Mouse (Mus musculus): ENCODE data around the gene 4930415O20Rik.
A peak's percentile ranks its signal among the peaks of the same experiment; 100 is the strongest.

Gene 4930415O20Rik

DNA sequence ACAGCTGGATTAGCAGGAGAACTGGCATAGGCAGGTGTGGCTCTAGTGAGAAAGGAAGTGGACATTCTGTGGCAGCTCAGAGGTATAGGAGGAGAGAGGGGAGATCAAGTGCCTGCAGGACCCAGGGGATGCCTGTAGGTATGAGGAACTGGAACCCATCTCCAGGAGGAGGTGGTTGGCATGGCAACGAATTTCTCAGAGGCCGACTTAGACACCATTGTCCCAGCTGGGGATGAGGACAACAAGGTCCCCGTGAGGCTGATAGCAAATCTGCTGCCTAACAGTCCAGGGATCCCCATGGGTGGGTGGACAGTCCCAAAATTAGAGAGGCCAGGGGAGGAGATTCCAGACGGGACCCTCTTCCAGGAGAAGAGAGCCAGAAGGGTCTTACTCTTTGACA lies 62.1 kb downstream of the 4930415O20Rik start:
- DNase-seq: peak; percentile 45

DNA sequence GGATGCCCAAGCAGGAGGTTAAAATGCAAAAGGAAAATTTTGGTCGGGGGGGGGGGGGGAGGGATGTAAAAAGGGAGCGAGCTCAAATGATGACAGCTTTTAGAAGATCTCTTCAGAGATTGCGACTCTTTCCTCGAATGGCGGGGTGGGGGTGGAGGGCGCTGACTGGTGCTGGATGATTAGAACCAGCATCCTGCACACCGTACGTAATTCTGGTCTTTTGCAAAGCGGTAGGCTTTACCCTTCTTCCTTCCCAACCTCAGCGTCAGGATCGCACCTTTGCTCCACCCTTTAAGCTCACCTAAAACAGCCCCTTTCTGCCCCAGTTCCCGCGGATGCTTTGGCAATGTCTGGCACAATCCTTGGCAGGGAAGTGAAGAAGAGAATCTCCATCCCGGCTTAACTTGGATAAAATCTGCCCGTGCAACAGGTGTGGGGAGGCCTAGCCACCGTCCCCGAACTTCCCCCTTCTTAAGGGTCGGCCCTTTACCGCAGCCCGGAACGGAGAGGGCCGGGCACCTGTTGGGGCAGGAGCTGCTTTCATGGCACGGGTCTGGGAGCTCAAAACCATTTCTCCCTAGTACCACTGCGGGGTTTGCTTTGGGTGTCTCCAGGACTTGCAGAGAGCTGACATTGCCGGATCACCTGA lies 63.1 kb downstream of the 4930415O20Rik start:
- peak; percentile 56 for DNase-seq

DNA sequence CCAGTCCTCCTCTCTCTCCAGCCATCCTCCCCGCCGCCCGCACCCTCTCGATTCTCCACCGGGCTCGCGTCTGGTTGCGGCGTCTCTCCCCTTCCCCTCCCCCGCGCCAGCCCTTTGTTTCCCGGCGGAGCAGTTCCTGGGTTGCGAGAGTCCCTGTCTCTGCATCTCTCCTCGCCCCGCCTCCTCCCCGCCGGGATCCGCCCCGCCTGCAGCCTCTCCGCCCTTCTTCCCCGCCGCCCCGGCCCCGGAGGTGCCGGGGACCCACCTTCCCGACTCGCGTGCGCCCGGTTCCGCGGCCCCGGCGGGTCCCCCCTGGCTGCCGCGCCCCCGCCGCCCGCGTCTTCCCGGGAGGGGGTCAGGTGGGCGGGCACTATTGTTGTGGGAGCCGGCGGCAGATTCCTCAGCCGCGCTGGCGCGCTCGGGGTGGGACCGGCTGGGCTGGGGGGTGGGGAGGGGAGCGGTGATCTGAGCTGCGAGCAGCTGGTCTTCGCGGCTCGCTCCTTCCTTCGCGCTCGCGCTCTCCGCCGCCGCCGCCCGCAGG lies 63.8 kb downstream of the 4930415O20Rik start:
- peak; percentile 84 for DNase-seq

DNA sequence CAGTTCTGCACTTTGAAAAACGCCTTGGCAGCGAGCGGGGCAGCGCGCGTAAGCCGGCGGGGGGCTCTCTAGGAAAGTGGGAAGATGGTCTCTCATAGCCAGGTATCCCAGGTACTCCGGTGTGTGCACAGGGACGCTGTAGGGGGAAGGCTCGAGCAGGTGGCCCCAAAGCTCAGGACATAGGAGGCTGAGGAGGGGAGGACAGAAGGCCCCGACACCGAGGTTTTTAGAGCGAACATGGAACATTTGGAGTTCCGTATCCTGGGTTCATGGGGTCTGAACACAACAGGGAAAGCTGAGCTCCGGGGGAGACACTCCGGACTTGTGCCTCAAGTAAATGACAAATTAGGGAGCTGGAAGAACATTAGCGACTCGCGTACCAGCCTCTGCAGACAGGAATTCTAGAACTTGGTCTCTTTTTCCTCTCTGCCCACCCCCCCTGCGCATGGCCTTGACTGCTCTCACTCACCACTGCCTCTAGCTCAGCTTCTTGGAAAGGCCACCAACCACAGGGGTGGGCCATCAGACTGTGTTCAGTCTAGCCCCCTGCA lies 64.6 kb downstream of the 4930415O20Rik start:
- peak; percentile 58 for DNase-seq

DNA sequence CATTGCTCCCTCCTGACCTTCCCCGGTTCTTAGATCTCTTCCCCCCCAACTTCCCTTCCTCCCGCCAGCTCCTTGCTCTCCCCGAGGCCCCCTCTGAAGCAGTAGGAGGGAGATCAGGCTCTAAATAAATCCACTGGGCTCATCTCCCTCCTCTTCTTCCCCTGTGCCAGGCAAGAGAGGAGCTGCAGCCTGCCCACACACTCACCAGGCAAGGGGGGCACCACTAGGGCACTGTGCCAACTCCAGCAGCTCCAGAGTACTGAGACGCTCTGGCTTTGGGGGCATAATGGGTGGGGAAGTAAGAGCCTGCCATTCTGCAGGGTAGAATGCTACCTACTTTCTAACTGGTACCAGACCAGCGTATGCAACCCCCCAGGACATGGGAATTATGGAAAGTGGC lies 65.7 kb downstream of the 4930415O20Rik start:
- DNase-seq: no peak

DNA sequence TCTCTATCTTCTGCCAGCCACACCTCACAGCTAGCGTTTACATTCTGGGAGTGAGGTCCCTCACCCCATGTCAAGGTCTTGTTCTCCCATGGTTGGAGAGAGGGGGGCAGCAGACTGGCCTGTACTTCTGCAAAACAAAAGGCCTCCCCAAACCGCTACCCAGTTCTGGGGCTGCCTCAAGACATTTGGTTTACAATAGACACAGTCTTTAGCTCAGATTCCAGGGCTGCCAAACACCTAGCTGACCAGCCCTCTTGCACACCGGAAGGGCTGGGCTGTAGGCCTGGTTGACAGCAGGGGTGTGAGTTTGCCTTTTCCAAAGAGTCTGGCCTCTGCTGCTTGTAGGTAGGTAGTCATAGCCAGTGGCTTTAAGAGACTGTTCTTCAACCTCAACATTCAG lies 66.4 kb downstream of the 4930415O20Rik start:
- no peak for DNase-seq
